14 mouse cellular contexts compared by ENCODE assay signal in genomic region chr5:133983249-133983966, GRCm38 (mm10).
A peak's percentile ranks its signal among the peaks of the same experiment; 100 is the strongest.
DNase-seq lines count a peak whose midpoint lies in the region; ATAC-seq and TF ChIP-seq lines count a peak whose summit lies in the region.
"Had no signal": no experiment of that assay in that cellular context is flagged by ENCODE, and none has a peak within 500 bp of the region (broad histone marks: within the 10 kb centered on the region; RNA-seq: fewer than 3 reads in every experiment).

No protein-coding gene starts in this region.

- H3K9ac ChIP-seq in ES-E14 (ENCODE audit: insufficient read depth, low read depth, low read length, poor library complexity, severe bottlenecking) = no peak overlapping the region
- no peak overlapping the region for H3K9ac ChIP-seq in forebrain, embryonic 16.5 days (replicated peaks; ENCODE audit: low read depth, low read length)
- no peak overlapping the region for H3K9ac ChIP-seq in midbrain, embryonic 12.5 days (replicated peaks)
- H3K9ac ChIP-seq: liver, embryonic 12.5 days had no signal

- peak; percentile 85 for ATAC-seq in forebrain, embryonic 16.5 days
- ATAC-seq in midbrain, embryonic 12.5 days (ENCODE audit: low FRiP score, low read depth) = peak; percentile 91
- no peak for ATAC-seq in megakaryocyte, adult 5-6 weeks (ENCODE audit: poor library complexity, severe bottlenecking)
- ATAC-seq: liver, embryonic 12.5 days had no signal

- H3K36me3 ChIP-seq in ES-E14 (ENCODE audit: control insufficient read depth, insufficient read depth, low read length, poor library complexity, severe bottlenecking) = no peaks in the 10 kb centered on the region
- no peaks in the 10 kb centered on the region for H3K36me3 ChIP-seq in forebrain, embryonic 16.5 days (ENCODE audit: control insufficient read depth, insufficient read depth)
- no peaks in the 10 kb centered on the region for H3K36me3 ChIP-seq in midbrain, embryonic 12.5 days
- H3K36me3 ChIP-seq: liver, embryonic 12.5 days had no signal

- H3K4me1 ChIP-seq in ES-E14 (ENCODE audit: control insufficient read depth in 2 of 2, insufficient read depth in 2 of 2, low read length in 2 of 2, poor library complexity in 1 of 2) = peaks cover 0 to 4% of the 10 kb centered on the region in 2 experiments; a peak in 1 of 4 replicates
- peaks cover 23% of the 10 kb centered on the region for H3K4me1 ChIP-seq in forebrain, embryonic 16.5 days (replicated peaks; ENCODE audit: control insufficient read depth, insufficient read depth, low read length)
- H3K4me1 ChIP-seq in midbrain, embryonic 12.5 days = peaks cover 25% of the 10 kb centered on the region
- H3K4me1 ChIP-seq: liver, embryonic 12.5 days had no signal

- H3K9me3 ChIP-seq in ES-E14 (ENCODE audit: control insufficient read depth, insufficient read depth, low read depth, low read length) = no peaks in the 10 kb centered on the region
- H3K9me3 ChIP-seq in forebrain, embryonic 16.5 days (ENCODE audit: control insufficient read depth, low read length) = no peaks in the 10 kb centered on the region
- H3K9me3 ChIP-seq in midbrain, embryonic 12.5 days = 0 out of 2 replicates have a peak, but pooled peaks cover 1% of the 10 kb centered on the region
- H3K9me3 ChIP-seq: liver, embryonic 12.5 days had no signal

- DNase-seq in ES-E14 (ENCODE audit: low read depth, low spot score) (peak; percentile 51), liver (no peak)
- DNase-seq in embryo, embryonic 9.5 days (ENCODE audit: extremely low spot score) = peak; percentile 44
- DNase-seq in adrenal gland, adult (ENCODE audit: inconsistent age in 2 of 2, low spot score in 1 of 2) = no peak
- DNase-seq in ovary, postnatal 14 days (ENCODE audit: low spot score) = no peak
- DNase-seq: cerebellum, adult 9-11 months; heart, adult 2 months; kidney, postnatal 10 days; lung, postnatal 4 days; spleen, adult 18-20 months had no signal

- in situ Hi-C loops in ES-E14 (cut with MboI; ENCODE audit: low sequenced_read_pairs in 2 of 2, unreplicated experiment in 2 of 2) = no loop called here

- H3K4me3 ChIP-seq in ES-E14 (ENCODE audit: insufficient read depth in 1 of 2, low read depth in 1 of 2, low read length in 2 of 2, poor library complexity in 1 of 2, severe bottlenecking in 1 of 2) = no peak overlapping the region
- no peak overlapping the region for H3K4me3 ChIP-seq in forebrain, embryonic 16.5 days (replicated peaks; ENCODE audit: low read length)
- H3K4me3 ChIP-seq in midbrain, embryonic 12.5 days = no peak overlapping the region
- H3K4me3 ChIP-seq: heart, adult 2 months; liver, embryonic 12.5 days had no signal

- under 1% methylated on average over 15 of the region's 15 CpGs for WGBS in forebrain, embryonic 16.5 days
- 3% methylated on average over 15 of the region's 15 CpGs for WGBS in midbrain, embryonic 12.5 days

- no peak overlapping the region for H3K27ac ChIP-seq in ES-E14 (ENCODE audit: insufficient read depth, low read depth, low read length, poor library complexity, severe bottlenecking)
- peak overlapping the region; percentile 49 for H3K27ac ChIP-seq in forebrain, embryonic 16.5 days (ENCODE audit: low read length)
- no peak overlapping the region for H3K27ac ChIP-seq in midbrain, embryonic 12.5 days (replicated peaks)
- H3K27ac ChIP-seq: heart, adult 2 months; liver, embryonic 12.5 days had no signal

- no peaks in the 10 kb centered on the region for H3K27me3 ChIP-seq in forebrain, embryonic 16.5 days (replicated peaks; ENCODE audit: control insufficient read depth, insufficient read depth, low read length)
- H3K27me3 ChIP-seq in midbrain, embryonic 12.5 days = peaks cover 95% of the 10 kb centered on the region

- H3K4me2 ChIP-seq in forebrain, embryonic 16.5 days (ENCODE audit: low read length) = peak overlapping the region; percentile 26
- H3K4me2 ChIP-seq in midbrain, embryonic 12.5 days (replicated peaks) = peak overlapping the region; percentile 27
- H3K4me2 ChIP-seq: liver, embryonic 12.5 days had no signal

TF ChIP-seq in ES-E14, 5 proteins besides CTCF, POLR2A, EP300 and RAD21:
- no peak for TF ChIP-seq HCFC1 (IDR thresholded peaks at IDR 0.05; ENCODE audit: borderline replicate concordance, insufficient read depth, low read length)
- TF ChIP-seq ZNF384 (IDR thresholded peaks at IDR 0.05; ENCODE audit: low read depth, low read length) = no peak
- TF ChIP-seq MAFK (IDR thresholded peaks at IDR 0.05; ENCODE audit: insufficient read depth, low read depth, low read length) = no peak
- TF ChIP-seq ZC3H11A (IDR thresholded peaks at IDR 0.05; ENCODE audit: borderline replicate concordance, low read depth, low read length) = no peak
- TF ChIP-seq CHD2 (IDR thresholded peaks at IDR 0.05; ENCODE audit: low read depth, low read length) = no peak

Comparison
In these comparisons a context has a peak if more than half of its experiments do, and no peak if none do; other contexts are left out.
1. DNase-seq: peak in ES-E14 (single experiment) and embryo, embryonic 9.5 days (single experiment); none in adrenal gland, adult (0 of 2), liver (single experiment) and ovary, postnatal 14 days (single experiment).